Mouse (Mus musculus) embryonic facial prominence, embryonic 11.5 days (tissue): Measurements from ENCODE around the gene Prss57. TPM values are rescaled to one million over a fixed set of nuclear protein-coding genes. Genes with fewer than 3 reads are reported as not detected.

Experiments used
- ATAC-seq: fragments of 200-750 bp; cut with Nextera tagmentation; replicated peaks from 2 replicates; pipeline ENCODE4 v1.8.0; 2017; ENCODE audit warnings: low read depth; ENCODE audit not compliant: insufficient number of reproducible peaks, low FRiP score, low TSS enrichment
- DNase-seq: peaks from one replicate; pipeline ENCODE4 v3.0.0-alpha.2; 2015; ENCODE audit warnings: low spot score
- H3K27ac ChIP-seq: fragments of 300-500 bp; sonication (generic); replicated peaks from 2 replicates; pipeline ENCODE4 v1.5.1; 2014; ENCODE audit warnings: mild to moderate bottlenecking, low read depth, low read length, control low read depth
- H3K27me3 ChIP-seq: fragments of 300-500 bp; sonication (generic); 2 replicates; pipeline ENCODE4 v1.6.1; 2014; ENCODE audit warnings: mild to moderate bottlenecking, low read length, moderate library complexity, mixed read lengths; ENCODE audit not compliant: control insufficient read depth, insufficient read depth
- H3K36me3 ChIP-seq: fragments of 300-500 bp; sonication (generic); replicated peaks from 2 replicates; pipeline ENCODE4 v1.6.1; 2014; ENCODE audit warnings: low read depth, mild to moderate bottlenecking, low read length, moderate library complexity, mixed read lengths; ENCODE audit not compliant: control insufficient read depth, insufficient read depth
- H3K4me1 ChIP-seq: fragments of 300-500 bp; sonication (generic); 2 replicates; pipeline ENCODE4 v1.6.1; 2014; ENCODE audit warnings: low read length, mixed read lengths; ENCODE audit not compliant: control insufficient read depth, insufficient read depth
- H3K4me2 ChIP-seq: fragments of 300-500 bp; sonication (generic); 2 replicates; pipeline ENCODE4 v1.6.1; 2014; ENCODE audit warnings: low read depth, mild to moderate bottlenecking, control low read depth, low read length, moderate library complexity
- H3K4me3 ChIP-seq: fragments of 300-500 bp; sonication (generic); 2 replicates; pipeline ENCODE4 v1.5.1; 2014; ENCODE audit warnings: low read depth, low read length, control low read depth
- H3K9ac ChIP-seq: fragments of 300-500 bp; sonication (generic); replicated peaks from 2 replicates; pipeline ENCODE4 v1.6.1; 2014; ENCODE audit warnings: mild to moderate bottlenecking, control low read depth, low read length
- H3K9me3 ChIP-seq: fragments of 300-500 bp; sonication (generic); replicated peaks from 2 replicates; pipeline ENCODE4 v1.6.1; 2016; ENCODE audit warnings: mild to moderate bottlenecking, low read length, inconsistent platforms, mixed read lengths; ENCODE audit not compliant: control insufficient read depth
- WGBS: fragments of 180-500 bp; shearing (Covaris S2); extraction: QIAGEN DNeasy Blood & Tissue Kit; methylation state at CpG from one replicate; pipeline ENCODE4 v1.1.7; 2014; 5-methylcytosine and 5-hydroxymethylcytosine counted together
- polyA plus RNA-seq: library from polyadenylated mRNA; unstranded; fragments of >200 nt; fragmentation: Nextera tagmentation; extraction: Ambion mirVana; gene quantifications from 2 replicates; pipeline ENCODE4 v1.2.1, GENCODE M21; 2014

Prss57 gene
- polyA plus RNA-seq, 1 experiment from 2014 or later = not detected

GRCm38 (mm10) chr10:79778006-79778405 lies 12.8 kb downstream of the Prss57 start:
- 23% methylated on average over 15 of the region's 15 CpGs for WGBS
- H3K27me3 ChIP-seq = peaks cover 14% of the 10 kb centered on the region; the same call in 1 of the 2 replicates
- H3K36me3 ChIP-seq = no peaks in the 10 kb centered on the region
- H3K27ac ChIP-seq = no peak overlapping the region
- no peak overlapping the region for H3K4me3 ChIP-seq
- no peaks in the 10 kb centered on the region for H3K9me3 ChIP-seq
- peaks cover 3% of the 10 kb centered on the region; the same call in 1 of the 2 replicates for H3K4me1 ChIP-seq
- DNase-seq (no peak), ATAC-seq (no peak)
- no peak overlapping the region for H3K4me2 ChIP-seq
- no peak overlapping the region for H3K9ac ChIP-seq

DNA sequence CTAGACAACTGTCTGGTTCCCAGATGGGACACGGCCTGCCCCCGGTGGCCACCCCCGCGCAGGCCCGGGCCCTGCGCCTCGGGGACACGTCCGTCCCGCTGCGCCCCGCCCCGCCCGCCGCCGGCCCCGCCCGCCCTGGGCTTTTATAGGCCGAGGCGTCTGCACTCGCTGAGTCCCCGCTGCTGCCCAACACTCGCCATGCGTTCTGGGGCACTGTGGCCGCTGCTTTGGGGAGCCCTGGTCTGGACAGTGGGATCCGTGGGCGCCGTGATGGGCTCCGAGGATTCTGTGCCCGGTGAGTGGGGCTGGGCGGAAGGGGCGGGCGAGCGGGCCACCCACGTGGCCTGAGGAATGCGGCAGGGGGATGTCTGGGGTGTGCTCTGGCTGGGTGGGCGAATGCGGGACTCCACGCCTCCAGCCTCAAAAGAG lies 13.6 kb downstream of the Prss57 start, which contains the start of gene Fstl3:
Gene Fstl3, plus strand, starts transcription at position 170 of the 429 bp plus-strand sequence.
- H3K27me3 ChIP-seq = peaks cover 13% of the 10 kb centered on the region; the same call in 1 of the 2 replicates
- H3K9me3 ChIP-seq = no peaks in the 10 kb centered on the region
- peak within 1 kb of the TSS; percentile 41 for H3K9ac ChIP-seq
- DNase-seq (peak; percentile 54), ATAC-seq (no peak)
- no peak within 1 kb of the TSS for H3K27ac ChIP-seq
- peak within 1 kb of the TSS; percentile 50 for H3K4me2 ChIP-seq
- WGBS = 1% methylated on average over 29 of the region's 39 CpGs
- peak within 1 kb of the TSS; percentile 30 for H3K4me3 ChIP-seq
- H3K36me3 ChIP-seq = no peaks in the 10 kb centered on the region
- peaks cover 3% of the 10 kb centered on the region; the same call in 1 of the 2 replicates for H3K4me1 ChIP-seq

- H3K27ac ChIP-seq = no peak overlapping the region
- H3K9me3 ChIP-seq = no peaks in the 10 kb centered on the region
- H3K4me3 ChIP-seq = no peak overlapping the region
- H3K9ac ChIP-seq = no peak overlapping the region
- H3K27me3 ChIP-seq = peaks cover 10% of the 10 kb centered on the region; the same call in 1 of the 2 replicates
- ATAC-seq (no peak), DNase-seq (no peak)
- WGBS = 71% methylated on average over 5 of the region's 5 CpGs
- H3K4me2 ChIP-seq = no peak overlapping the region
- peaks cover 3% of the 10 kb centered on the region; the same call in 1 of the 2 replicates for H3K4me1 ChIP-seq
- no peaks in the 10 kb centered on the region for H3K36me3 ChIP-seq
Measured at GRCm38 (mm10) chr10:79774486-79775279, 16.1 kb downstream of the Prss57 start.

DNA sequence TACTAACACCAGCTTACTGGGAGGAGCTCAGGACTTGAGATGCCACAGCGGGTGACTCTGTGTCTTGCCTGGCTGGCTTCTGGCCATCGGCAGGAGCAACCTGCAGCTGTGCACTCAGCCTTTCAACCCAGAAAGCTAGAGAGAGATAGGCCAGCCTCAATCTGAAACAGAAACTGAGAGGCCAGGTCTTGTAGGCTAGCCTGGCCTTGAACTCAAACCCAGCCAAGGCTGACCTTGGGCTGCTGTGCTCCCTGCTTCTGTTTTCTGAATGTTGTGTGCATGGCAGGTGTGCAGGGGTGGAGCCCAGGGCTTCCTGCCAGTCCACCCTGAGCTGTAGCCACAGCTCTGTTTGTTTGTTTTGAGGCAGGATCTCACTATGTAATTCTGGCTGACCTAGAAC lies 17.6 kb downstream of the Prss57 start:
- H3K4me2 ChIP-seq = no peak overlapping the region
- H3K36me3 ChIP-seq = no peaks in the 10 kb centered on the region
- H3K9me3 ChIP-seq = no peaks in the 10 kb centered on the region
- 79% methylated on average over 2 of the region's 2 CpGs for WGBS
- H3K4me1 ChIP-seq = peaks cover 3% of the 10 kb centered on the region; the same call in 1 of the 2 replicates
- H3K27me3 ChIP-seq = peaks cover 7% of the 10 kb centered on the region; the same call in 1 of the 2 replicates
- H3K9ac ChIP-seq = no peak overlapping the region
- H3K4me3 ChIP-seq = no peak overlapping the region
- H3K27ac ChIP-seq = no peak overlapping the region
- ATAC-seq (no peak), DNase-seq (no peak)

- WGBS = 95% methylated on average over 3 of the region's 3 CpGs
- no peak for ATAC-seq
- no peaks in the 10 kb centered on the region for H3K36me3 ChIP-seq
Measured at GRCm38 (mm10) chr10:79772320-79772719, 18.4 kb downstream of the Prss57 start.

GRCm38 (mm10) chr10:79769329-79769728 lies 21.4 kb downstream of the Prss57 start:
- H3K27ac ChIP-seq = no peak overlapping the region
- ATAC-seq = no peak
- no peak for DNase-seq
- no peak overlapping the region for H3K4me3 ChIP-seq
- H3K9me3 ChIP-seq = no peaks in the 10 kb centered on the region
- peaks cover 13% of the 10 kb centered on the region for H3K4me1 ChIP-seq
- no peak overlapping the region for H3K9ac ChIP-seq
- no peak overlapping the region for H3K4me2 ChIP-seq
- H3K27me3 ChIP-seq = no peaks in the 10 kb centered on the region
- no peaks in the 10 kb centered on the region for H3K36me3 ChIP-seq
- WGBS = 54% methylated on average over 4 of the region's 4 CpGs

More at GRCm38 (mm10) chr10:79772320-79772719, 18.4 kb downstream of the Prss57 start:
- Histone ChIP-seq H3K4me3 (no peak overlapping the region), H3K27me3 (no peaks in the 10 kb centered on the region), H3K4me2 (no peak overlapping the region), H3K9me3 (no peaks in the 10 kb centered on the region), H3K27ac (no peak overlapping the region), H3K9ac (no peak overlapping the region), H3K4me1 (peaks cover 4% of the 10 kb centered on the region; the same call in 1 of the 2 replicates)
- DNase-seq = no peak

- DNase-seq = peak; percentile 87
- Histone ChIP-seq H3K9me3 (no peaks in the 10 kb centered on the region), H3K4me3 (no peak overlapping the region), H3K27me3 (no peaks in the 10 kb centered on the region), H3K27ac (no peak overlapping the region), H3K9ac (no peak overlapping the region), H3K4me2 (no peak overlapping the region), H3K4me1 (peaks cover 13% of the 10 kb centered on the region), H3K36me3 (no peaks in the 10 kb centered on the region; the same call in 1 of the 2 replicates)
- no peak for ATAC-seq
- WGBS = 2% methylated on average over 5 of the region's 5 CpGs
Measured at GRCm38 (mm10) chr10:79768400-79768799, 22.4 kb downstream of the Prss57 start.
